Mouse (Mus musculus) gastrocnemius, postnatal 4 days (tissue): ENCODE measurements around the gene Mlh1. TPM values are rescaled to one million over a fixed set of nuclear protein-coding genes. Genes with fewer than 3 reads are reported as not detected.

ENCODE experiments used
- total RNA-seq, 2 experiments: library from RNA; stranded (reverse); gene quantifications; 2 replicates each; pipeline ENCODE4 v1.2.3; 2021

Mlh1 gene
- total RNA-seq, 2 experiments from 2014 or later: 18.3 to 27.6 TPM

Other genes starting within 250 kb of the Mlh1 start
- gene Ccrl2, start 214.3 kb downstream of the Mlh1 start, total RNA-seq: 1 to 10 TPM; 1.4 to 1.8 TPM
- 10 to 100 TPM; 77.3 to 93.3 TPM for gene Lrrfip2, start 154.2 kb downstream of the Mlh1 start, total RNA-seq
- gene Epm2aip1, start 138 bp upstream of the Mlh1 start, total RNA-seq: 10 to 100 TPM; 38.2 to 44.2 TPM
- gene Trank1, start 39.9 kb upstream of the Mlh1 start, total RNA-seq: under 1 TPM; 0.62 to 0.76 TPM
- gene Dclk3, start 167.3 kb upstream of the Mlh1 start, total RNA-seq: 1 to 10 TPM; 1.5 to 1.7 TPM